15 mouse cellular contexts compared by ENCODE assay signal in the genomic region with DNA sequence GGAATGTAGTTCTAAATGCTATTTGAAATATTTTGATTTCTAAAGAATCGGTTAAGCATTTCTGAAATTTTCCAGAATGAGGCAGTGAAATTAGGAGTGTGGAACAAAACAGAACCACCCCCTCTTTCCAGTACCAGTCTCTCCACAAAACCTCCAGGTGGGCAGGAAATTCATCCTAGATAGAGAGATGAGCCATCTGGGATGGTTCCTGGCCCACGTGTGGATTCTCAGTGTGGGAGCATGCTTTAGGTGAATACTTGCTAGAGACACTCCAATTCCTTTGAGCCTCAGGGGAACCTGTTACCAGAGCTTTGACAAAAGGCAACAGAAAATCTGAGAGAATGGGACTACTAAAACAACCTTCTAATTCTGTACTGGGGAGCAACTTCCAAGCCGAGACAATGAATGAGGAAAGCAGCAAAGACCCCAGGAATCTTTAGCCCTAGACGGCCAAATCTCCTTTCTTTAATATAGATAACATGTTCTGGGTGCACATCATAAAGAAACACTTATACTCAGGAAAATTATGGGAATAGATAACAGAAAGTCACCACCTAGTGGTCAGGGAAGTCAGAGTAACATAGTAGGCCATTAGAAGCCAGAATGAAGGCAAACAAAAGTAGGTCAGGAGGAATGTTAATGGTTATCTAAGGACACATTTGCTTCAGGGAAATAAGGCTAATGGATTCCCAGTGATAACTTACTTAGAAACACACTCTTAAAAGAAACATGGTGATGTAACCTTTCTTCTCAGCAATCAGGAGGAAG. TPM values are rescaled to one million over a fixed set of nuclear protein-coding genes. Genes with fewer than 3 reads are reported as not detected.
DNase-seq lines count a peak whose midpoint lies in the region; TF ChIP-seq lines count a peak whose summit lies in the region.
"Had no signal": no experiment of that assay in that cellular context is flagged by ENCODE, and none has a peak within 500 bp of the region (broad histone marks: within the 10 kb centered on the region; RNA-seq: fewer than 3 reads in every experiment).

No protein-coding gene starts in this region.

- 0 out of 2 replicates have a peak, but pooled peaks have one; percentile 11 for TF ChIP-seq CTCF in cerebellum, adult 2 months (IDR thresholded peaks at IDR 0.05; ENCODE audit: borderline replicate concordance, insufficient read depth, low read depth, low read length)

- no peaks in the 10 kb centered on the region for H3K27me3 ChIP-seq in cerebellum, adult 2 months (ENCODE audit: control insufficient read depth, insufficient read depth, low read length)

- WGBS in cerebellum, adult 2 months, result 7% methylated on average over 4 of the region's 4 CpGs

- DNase-seq in left cerebral cortex, adult 11 months (ENCODE audit: low spot score), result peak; percentile 15
- DNase-seq in left cerebral cortex, postnatal 10 days (ENCODE audit: extremely low spot score in 1 of 2, low spot score in 2 of 2), result no peak
- DNase-seq in NIH3T3 (ENCODE audit: low read depth), result peak; percentile 6
- DNase-seq in cerebellum, adult 2 months, result peak; percentile 84 to 97
- peak; percentile 26 to 54 for DNase-seq in left cerebral cortex, adult 9 months (ENCODE audit: low spot score in 2 of 2)
- no peak for DNase-seq in retina, embryonic 14.5 days (ENCODE audit: low spot score)
- DNase-seq in thymus, postnatal 4 days, result no peak
- DNase-seq: kidney, postnatal 4 days had no signal

- intact Hi-C loops in left cerebral cortex, postnatal 10 days (cut with DNase I), result no loop called here

- peak; percentile 36; the same call in 1 of the 2 replicates for TF ChIP-seq POLR2A in cerebellum, adult 2 months (IDR thresholded peaks at IDR 0.05; ENCODE audit: borderline replicate concordance, insufficient read depth, low read length)

- H3K4me3 ChIP-seq in cerebellum, adult 2 months (replicated peaks; ENCODE audit: insufficient read depth, low read depth, low read length), result no peak overlapping the region

- H3K27ac ChIP-seq in cerebellum, adult 2 months (ENCODE audit: insufficient read depth, low read length), result peak overlapping the region; percentile 74; the same call in 1 of the 2 replicates
- H3K27ac ChIP-seq: liver, embryonic 14.5 days; macrophage had no signal

- H3K4me1 ChIP-seq in cerebellum, adult 2 months (ENCODE audit: control insufficient read depth, insufficient read depth, low read length), result peaks cover 13% of the 10 kb centered on the region; the same call in 1 of the 2 replicates

RNA-seq across cellular contexts. Expression of gene Olfm3, which starts 58.6 kb away (rescaled TPM):
- 10 to 100 TPM; 33.7 to 38.9 TPM for total RNA-seq in left cerebral cortex, postnatal 10 days (2021)
- polyA plus RNA-seq in cerebellum, adult 2 months (2012; rRNA removed), result 48.8 and 57.4 TPM in 2 replicates
- total RNA-seq: ES-E14; monocyte, adult 5-6 weeks; neutrophil, adult 5-6 weeks had no signal
- polyA plus RNA-seq: activated CD4-positive, CD25-positive, alpha-beta regulatory T cell, adult 4 months; gonadal fat pad, adult 2 months; liver, embryonic 14.5 days; macrophage had no signal

Comparison
In these comparisons a context has a peak if more than half of its experiments do, and no peak if none do; other contexts are left out.
1. DNase-seq: peak in left cerebral cortex, adult 11 months (single experiment), NIH3T3 (single experiment), cerebellum, adult 2 months (2 of 2) and left cerebral cortex, adult 9 months (2 of 2); none in left cerebral cortex, postnatal 10 days (0 of 2), retina, embryonic 14.5 days (single experiment) and thymus, postnatal 4 days (single experiment).